Mouse (Mus musculus) embryo, embryonic 10.5 days (tissue): ENCODE measurements around the gene Methig1.
"Not testable (repeated sequence)": the region's sequence is repeated elsewhere in the genome, so short reads cannot be mapped to it uniquely, and the experiment has no call there.

Experiments used
- DNase-seq: peaks from one replicate; pipeline ENCODE4 v3.0.0-alpha.2; 2015; ENCODE audit warnings: low spot score

The Methig1 gene

DNA sequence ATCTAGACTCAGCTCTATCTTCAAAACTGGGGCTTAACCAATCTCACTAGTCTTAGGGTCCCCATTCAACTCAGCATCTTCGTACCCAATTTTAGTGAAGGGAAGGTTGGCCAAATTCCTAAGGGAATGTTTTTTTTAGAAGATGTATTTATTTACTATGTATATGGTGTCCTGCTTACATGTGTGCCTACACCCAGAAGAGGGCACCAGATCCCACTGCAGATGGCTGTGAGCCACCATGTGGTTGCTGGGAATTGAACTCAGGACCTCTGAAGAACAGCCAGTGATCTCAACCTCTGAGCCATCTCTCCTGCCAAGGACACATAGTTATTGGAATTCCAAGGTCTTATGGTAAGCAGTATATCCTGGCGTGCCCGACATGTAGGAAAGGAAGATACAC lies 42.6 kb downstream of the Methig1 start:
- DNase-seq = no peak

DNA sequence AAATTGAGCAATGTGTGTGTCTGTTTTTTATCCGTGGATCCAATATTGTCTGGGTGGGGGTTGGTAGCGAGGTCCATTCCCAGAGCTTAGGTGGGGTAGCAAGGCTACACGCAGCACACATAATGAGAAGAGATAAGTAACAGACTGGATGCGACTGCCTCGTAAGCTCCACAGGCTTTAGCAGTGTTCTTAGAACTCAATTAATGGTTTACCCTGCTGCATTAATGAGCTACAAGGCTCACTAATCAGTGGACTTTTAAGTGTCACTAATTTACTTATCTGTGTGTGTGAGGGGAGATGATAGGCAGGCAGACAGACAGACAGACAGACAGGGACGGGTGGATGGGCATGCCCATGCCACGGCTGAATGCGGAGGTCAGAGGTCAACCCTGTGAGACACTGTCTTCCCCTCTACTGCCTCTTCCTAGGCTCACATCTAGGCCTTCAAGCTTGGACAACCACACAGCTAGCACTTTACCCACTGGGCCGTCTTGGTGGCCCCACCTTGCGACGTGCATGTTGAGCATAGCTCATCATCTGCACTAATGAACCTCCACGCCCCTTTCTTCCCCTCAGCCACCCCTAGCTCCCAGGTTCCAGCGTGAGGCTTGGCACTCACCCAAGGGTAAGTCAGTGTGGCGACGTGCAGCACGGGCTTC lies 47.8 kb downstream of the Methig1 start:
- no peak for DNase-seq

DNA sequence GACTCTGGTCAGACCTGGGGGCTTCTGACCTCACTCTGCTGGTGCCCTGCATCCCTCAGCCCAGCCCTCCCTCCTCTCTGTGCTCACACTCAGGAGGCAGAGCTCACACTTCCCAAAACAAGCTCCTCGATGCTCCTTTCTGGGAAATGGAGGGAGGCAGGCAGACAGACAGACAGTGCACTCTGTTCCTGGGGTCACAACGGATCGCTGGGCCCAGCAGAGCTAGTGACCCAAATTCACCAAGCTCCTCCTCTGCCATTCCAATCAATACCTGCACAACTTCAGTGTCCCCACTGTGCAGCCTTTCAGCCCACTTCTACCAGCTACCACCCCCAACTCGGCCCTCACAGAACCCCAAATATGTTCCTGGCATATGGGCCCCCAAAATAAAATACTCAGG lies 48.9 kb downstream of the Methig1 start:
- DNase-seq = no peak

DNA sequence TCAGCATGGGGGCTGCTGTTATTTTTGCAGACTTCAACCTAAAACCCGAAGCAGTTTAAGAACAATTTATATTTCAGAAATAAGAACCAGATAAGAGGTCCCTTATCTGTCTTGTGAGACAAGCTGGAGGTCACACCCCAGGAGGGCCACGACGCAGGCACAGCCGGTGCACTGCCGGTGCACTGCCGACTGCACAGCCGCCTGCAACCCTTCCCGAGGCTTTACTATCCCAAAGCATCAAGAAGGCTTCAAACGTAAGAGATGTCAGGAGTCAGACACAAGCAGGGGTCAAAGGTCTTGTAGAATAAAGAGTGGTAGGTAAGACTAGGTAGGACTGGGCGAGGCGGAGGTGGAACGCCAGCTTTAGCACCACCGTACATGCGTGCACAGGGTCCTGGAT lies 49.4 kb downstream of the Methig1 start:
- DNase-seq = no peak

DNA sequence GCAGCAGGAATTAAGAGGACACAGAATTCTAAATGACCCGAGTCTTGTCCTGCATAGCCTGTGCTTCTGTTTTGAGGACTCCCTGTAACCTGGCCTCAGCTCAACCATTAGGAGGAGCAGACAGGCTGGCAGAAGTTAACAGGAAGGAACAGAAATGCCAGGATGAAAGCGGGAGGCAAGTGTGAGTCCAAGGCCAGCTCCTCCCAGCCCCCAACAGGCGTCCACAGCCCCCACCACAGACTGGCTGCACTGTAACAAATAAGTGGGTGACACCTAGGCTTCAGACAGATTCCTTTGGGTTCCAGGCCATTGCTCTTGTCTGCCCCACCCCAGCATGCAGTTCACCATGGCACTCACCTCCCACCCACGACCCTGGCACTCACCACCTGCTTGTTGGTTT lies 49.8 kb downstream of the Methig1 start:
- no peak for DNase-seq

DNA sequence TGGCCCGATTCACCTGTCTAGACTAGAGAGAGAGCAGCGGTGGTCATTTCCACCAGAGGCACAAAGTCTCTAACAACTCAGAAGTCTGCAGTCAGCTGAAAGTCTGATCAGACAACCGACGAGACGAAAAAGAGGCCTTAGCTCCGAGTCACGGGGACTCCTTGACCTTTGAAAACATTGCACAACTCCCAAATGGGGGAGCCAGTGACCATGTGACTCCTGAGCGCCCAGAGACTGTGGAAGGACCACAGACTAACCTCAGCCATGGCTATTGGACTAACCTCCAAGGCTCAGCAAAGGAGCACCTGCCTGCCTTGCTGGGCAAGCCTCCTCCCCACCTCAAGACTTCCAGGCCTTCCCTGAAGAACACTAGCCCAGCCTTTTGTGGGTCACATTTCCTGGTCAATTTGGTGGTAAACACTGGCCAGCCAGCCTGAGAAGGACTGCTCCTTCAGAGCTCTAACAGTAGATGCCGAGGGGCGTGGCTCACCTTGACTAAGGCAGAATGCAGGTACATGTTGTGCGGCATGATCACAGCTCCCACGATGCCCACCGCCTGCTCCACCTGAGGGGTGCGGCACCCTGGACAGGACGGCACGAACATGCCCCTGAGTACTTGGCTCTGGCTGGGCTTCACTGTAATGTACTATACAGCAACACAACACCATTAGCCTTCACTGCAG lies 50.5 kb downstream of the Methig1 start:
- DNase-seq = no peak

DNA sequence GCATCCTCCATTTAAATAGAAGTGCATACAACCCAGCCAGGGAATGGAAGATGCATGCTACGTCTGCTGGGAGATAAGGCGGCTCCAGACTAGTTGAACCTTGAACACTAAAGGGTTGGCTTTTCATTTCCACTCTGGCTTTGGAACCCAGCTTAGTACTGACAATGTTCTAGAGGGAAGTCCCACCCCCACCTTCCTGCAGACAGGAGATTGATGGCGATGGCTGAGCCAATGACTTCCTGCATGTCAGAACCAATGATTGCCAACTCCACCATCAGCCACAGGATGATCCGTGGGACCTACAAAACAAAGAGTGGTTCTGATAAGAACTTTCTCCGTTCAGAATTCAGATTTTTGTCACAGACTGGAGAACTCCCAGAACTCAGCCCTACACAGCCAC lies 53.1 kb downstream of the Methig1 start:
- no peak for DNase-seq

DNA sequence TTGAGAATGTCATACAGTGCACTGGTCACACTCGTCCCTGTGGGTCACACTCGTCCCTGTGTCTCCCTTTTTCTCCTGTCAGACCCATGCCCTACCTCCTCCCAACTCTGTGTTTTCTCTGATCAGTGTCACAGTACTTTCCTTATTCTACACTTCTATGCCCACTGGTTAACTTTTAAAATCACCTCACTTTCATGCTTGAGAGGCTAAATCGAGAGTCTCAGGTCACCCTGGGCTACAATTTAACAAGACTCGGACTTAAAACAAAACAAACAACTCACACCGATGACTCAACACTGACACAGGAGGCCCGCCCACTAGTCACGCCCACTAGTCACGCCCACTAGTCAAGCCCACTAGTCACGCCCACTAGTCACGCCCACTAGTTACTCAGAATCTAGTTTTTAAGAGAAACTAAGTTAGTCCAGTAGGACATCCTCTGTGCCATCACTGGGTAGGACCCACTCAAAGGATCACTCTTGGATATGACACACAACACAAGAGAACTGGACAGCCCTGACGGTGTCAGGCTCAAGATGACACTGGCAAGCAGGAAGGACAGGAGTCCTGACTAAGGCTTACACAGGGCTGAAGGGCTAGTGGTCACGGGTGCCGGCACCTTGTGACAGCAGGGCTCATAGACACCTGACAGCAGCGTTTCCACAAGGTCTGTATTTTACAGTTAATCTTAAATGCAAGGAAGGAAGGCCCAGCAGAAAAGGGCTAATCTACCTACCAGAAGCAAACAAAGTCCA lies 58.1 kb downstream of the Methig1 start:
- DNase-seq = peak; percentile 28

DNA sequence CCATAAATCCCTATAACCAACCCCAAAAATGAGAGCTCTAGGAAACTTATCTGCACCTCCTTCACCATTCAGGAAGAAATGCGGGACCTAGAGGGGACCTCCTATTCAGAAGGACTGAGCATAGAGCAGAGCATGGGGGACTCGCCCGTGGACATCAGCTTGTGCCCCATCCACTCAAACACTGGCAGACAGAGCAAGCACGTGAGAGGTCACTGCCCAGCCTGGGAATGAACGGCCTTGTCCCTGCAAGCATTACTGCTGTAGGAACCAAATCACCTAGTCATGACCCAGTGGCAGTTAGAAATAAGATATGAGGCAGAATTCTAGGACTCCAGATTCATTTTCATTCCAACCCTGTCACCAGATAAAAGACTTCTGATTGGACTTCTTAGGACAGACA lies 58.8 kb downstream of the Methig1 start:
- no peak for DNase-seq

DNA sequence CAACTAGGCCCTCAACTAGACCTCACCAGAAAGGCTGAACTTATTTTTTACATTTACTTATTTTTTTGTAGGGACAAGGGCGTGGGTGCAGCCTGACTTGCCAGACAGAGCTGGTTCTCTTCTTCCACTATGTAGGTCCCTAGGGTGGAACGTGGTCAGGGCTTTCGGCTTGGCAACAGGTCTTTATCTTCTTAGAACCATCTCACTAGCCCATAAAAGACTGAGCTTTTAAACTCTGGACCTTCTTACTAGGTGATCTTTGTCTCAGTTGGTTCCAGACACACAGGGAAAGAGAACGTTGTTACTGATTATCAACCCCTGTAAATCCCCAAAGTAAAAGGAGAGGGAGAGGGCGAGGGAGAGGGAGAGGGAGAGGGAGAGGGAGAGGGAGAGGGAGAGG lies 60.4 kb downstream of the Methig1 start:
- DNase-seq = no peak

DNA sequence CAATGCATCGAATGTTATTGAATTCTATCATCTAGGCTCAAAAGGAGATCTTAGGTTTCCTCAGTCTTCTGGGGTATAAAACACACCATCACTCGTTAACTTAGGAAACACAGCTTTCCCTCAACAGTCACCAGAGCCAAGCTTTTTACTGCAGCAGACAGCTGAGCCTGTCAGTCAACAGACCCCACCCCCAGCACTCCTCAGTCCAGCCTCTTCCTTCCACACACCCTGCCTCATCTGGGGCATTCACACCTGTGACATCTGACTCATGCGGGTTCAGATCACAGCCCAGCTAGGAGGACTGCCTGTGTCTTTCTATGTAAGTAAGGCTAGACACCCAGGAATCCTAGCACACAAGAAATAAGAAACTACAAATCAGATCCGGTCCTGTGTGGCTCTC lies 61.1 kb downstream of the Methig1 start:
- DNase-seq = no peak

DNA sequence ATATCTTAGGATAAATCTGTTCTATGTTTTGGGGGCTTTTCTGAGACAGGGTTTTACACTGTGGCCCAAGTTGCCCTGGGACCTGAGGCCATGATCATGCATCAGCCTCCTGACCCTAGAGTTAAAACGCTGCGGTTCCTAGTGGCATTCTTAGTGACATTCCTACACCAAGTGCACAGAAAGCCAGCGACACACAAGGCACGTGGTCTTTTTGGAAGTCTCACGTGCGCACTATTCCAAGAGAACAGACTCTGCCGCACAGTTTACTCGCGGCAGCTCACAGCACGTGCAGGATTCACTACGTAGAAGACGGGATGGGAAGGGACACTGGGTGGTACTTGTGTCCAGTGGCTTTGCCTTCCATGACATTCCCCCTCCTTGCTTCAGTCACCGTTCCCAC lies 62.0 kb downstream of the Methig1 start:
- no peak for DNase-seq

DNA sequence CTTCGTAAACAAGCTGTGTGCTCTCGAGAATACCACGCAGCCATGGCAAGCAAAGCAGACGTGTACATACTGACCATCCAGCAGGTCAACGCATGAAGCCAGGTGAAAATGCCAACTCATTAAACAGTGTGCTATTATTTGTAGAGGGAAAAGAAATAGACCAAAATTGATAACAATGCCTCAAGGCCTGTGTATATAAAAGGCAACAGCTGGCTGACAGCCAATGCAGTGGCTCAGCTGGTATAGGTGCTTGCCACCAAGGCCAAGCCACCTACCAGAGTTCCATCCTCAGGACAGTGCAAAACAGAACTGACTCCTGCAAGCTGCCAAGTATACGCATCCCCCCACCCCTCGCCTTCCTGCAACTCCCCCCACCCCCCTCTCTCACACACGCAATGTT lies 62.7 kb downstream of the Methig1 start:
- DNase-seq = no peak

DNA sequence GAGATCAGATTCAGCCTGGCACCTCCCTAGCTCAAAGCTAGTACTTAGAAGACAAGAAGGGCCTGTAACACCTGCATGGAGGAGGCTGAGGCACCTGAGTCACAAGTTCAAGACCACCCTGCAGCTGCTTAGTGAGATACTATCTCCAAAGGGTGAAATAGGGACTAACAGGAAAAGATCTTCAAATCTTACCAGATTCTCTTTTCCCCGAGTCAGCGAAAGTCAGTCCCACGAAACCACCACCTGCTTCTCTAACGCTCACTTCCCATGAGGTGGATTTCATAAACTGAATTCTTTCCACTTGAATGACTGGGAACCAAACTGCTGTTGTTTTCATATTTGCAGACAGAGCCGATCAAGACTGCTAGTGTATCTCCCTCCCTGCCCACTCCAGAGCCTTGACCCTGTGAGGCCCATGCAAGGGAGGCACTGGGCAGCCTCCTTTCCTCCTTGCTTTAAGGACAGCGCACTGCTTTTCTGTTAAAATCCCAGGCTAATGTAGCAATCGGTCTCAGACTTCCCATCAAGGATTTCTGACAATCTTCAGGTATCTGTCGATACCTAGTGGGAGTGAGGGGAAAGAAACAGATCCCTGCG lies 65.0 kb downstream of the Methig1 start:
- DNase-seq = no peak

DNA sequence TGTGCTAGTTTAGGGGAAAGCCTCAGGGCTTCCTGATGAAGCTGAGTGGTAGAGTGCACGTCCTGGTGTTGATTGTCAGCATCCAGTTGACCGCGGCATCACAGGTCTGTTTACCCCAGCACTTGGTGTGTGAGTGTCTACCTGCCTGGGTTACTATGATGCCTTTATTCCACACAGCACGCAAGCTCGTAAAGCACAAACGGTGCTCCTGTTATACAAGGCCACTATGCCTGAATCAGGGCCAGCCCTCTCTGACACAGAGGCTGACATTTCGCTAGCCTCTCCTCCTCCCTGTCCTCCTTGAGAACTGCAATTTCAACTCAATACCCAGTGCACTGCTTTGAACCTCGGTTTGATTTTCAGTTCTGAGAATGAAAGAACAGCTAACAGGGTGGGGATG lies 66.4 kb downstream of the Methig1 start:
- no peak for DNase-seq

DNA sequence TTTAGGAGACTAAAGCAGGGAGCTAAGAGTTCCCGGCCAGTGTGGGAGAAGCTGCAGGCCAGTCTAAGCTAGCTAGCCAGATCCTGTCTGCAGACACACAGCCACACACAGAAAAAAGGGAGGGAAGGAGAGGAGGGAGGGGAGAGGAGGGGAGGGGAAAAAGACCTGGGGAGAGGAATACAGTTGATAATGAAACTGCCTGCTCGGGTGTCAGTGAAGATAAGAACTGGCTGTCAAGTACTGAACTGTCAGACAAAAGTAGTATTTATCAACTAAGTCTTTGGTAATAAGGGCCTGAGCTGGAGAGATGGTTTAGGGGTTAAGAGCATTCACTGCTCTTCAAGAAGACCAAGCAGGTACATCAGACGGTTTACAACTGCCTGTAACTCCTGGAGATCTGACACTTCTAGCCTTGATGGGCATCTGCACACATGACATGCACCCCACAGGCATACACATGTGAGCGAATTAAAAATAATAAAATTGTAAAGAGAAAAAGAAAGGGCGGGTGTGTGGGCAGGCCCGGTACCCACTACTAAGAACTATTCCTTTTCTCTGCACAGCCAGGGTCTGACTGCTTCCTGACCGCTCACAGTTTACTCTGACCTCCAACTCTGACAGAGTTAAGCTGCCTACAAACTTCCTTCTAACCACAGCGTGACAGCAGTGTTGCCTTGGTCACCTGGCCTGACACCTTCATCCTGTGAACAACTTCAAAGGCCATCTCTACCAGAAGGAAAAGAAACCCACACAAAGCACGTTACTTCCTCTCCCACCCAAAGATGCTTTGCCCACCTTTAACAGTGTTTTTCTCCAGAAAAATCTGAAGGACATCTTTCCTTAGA lies 67.2 kb downstream of the Methig1 start:
- no peak for DNase-seq

DNA sequence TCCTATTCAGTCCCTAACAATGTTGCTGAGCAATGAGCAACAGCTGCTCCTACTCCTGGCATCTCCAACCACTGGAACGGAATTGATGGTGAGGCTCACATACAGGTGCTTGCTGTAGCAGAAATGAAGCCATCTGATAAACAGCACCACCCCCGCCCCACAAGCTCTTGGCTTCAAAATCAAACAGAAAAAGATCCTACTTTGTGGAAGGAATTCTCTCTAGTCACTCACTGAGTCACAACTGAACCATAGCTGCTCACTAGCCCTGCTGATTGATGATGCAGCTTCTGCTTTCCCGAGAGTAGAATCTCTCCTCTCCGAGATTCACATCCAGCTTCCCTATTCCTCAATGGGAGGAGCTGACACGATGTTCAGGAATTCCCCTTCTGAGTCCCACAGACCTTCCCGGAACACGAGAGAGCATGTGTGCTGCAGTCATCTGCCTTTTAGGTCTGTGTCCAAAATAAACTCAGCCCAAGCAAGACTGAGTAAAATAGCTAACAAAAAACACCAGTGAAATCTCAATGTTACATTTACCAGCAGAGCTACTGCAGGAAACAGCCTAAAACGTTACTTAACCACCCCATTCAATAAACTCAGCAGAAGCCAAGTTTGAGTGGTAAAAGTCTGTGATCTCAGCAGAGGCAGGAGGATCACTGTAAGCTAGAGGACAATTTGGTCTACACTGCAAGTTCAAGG lies 68.3 kb downstream of the Methig1 start:
- DNase-seq = no peak

DNA sequence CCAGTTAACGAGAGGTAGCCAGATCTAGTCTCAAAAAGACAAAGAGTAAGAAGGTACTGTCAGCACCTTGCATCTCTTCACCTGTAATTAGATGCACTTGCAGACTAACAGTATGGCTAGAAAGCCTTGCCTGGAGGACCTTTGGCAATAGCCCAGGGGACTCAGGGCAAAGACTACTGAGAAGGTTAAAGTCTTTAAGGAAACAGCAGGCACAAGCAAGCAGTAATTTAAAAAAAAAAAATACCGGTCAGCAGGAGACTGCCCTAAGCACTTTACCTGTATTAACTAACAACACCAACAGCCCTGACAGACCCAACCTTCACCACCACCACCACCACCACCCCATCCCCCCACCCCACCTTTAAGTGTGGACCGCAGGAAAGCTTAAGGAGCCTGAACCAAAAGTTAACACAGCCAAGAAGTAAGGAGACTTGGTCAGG lies 68.8 kb downstream of the Methig1 start, which contains the start of gene Gm5475:
Gm5475 (plus strand) TSS at position 390 of the 440 bp plus-strand sequence.
- not testable (repeated sequence) for DNase-seq

DNA sequence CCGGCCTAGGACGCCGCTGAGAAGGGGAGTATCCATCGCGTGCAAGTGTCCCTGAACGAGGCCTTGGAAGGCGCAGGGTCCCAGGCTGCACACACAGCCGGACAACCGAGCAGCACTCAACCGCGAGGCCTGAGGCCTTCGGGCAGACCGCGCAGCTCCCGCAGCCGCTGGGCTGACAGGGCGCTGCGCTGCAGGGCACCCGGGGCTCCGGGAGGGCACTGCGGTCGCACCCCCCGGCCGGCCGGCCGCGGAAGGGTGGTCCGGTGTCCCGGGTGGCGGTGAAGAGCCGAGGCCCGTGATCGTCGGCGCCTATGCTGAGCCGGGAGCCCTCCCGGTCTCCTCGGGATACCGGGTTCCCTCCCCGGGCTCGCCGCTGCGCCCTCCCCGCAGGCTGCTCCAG lies 69.5 kb downstream of the Methig1 start:
- peak; percentile 36 for DNase-seq

DNA sequence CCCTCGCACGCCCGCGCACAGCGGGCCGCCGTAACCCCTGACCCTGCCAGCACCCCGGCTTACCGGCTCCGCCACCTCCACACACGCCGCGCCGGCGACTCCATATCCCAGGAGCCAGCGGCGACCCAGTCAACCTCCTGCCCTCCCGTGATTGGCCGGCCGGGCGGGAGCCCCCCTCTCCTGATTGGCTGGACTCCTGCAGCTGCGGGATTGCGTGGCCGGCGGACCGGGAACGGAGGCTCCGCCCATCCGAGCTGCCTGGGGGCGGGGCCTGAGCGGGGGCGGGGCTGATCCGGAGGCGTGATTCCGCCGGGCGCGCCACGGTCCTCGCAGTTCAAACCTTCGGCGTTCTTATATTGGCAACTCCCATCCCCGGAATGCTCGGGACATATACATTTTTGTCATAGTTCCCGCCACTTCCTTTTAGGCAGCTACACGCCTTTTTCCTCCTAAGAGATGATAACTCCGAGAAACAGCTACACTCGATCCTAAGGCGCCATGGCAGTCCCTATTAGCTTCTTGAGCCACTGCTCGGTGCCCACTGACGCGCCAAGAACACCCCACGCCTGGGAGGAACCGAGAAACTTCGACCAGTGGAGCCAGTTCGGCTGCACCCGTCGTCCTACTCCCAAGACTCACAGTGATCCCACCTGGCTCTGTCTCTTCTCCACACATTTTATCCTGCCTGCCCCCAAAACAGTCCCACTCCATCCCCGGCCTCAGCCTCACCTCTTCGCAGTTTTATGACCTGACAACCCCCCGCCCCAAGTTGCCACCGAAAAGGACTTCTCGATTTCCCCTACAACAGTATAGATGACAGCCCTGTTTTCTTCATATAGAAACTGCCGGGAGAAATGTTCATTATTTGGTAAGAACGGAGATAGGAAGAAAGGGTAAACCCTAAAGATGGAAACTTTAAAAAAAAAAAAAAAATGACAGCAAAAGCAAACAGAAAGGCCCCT lies 70.2 kb downstream of the Methig1 start:
- peak; percentile 95 for DNase-seq
